Mouse (Mus musculus): Measurements from ENCODE around the gene Slc36a1. TPM values are rescaled to one million over a fixed set of nuclear protein-coding genes. Genes with fewer than 3 reads are reported as not detected.

Gene Slc36a1
- polyA plus RNA-seq, 1 experiment from 2014 or later, result 3.1 TPM

DNA sequence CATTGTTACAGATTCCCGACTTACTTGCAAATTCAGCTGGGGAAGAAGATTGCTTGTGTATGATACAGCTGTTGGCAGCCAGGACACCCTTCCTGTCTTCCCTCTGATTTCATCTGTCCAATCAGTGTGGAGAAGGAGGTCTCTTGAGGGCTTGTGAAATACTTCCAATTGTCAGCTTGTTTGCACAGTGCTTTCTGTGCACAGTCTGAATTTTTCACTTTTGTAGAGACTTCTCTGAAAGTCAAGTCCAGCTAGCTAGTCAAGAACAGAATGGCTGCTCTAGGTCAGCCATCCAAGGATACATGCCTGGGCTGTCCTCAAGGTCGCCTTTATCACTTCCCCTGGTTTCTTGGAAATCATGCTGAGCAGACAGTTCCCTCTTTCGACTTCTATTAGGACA, 10.8 kb downstream of the Slc36a1 start:
- no peak overlapping the region for H3K4me3 ChIP-seq (replicated peaks; ENCODE audit: low read depth, low read length)
- DNase-seq, result no peak
- H3K9ac ChIP-seq (replicated peaks; ENCODE audit: low read length), result no peak overlapping the region
- H3K4me1 ChIP-seq (ENCODE audit: control insufficient read depth, insufficient read depth, low read length), result no peaks in the 10 kb centered on the region
- WGBS, result 84% methylated on average over 3 of the region's 3 CpGs
- H3K36me3 ChIP-seq (ENCODE audit: control insufficient read depth, insufficient read depth, low read length), result peaks cover 17% of the 10 kb centered on the region
- no peak overlapping the region for H3K27ac ChIP-seq (replicated peaks; ENCODE audit: low read depth, low read length)
- H3K9me3 ChIP-seq (ENCODE audit: control insufficient read depth, low read length), result no peaks in the 10 kb centered on the region
- no peak overlapping the region for H3K4me2 ChIP-seq (ENCODE audit: low read length)
- ATAC-seq (ENCODE audit: low FRiP score, low TSS enrichment), result no peak
- H3K27me3 ChIP-seq (ENCODE audit: control insufficient read depth, insufficient read depth, low read length), result no peaks in the 10 kb centered on the region

DNA sequence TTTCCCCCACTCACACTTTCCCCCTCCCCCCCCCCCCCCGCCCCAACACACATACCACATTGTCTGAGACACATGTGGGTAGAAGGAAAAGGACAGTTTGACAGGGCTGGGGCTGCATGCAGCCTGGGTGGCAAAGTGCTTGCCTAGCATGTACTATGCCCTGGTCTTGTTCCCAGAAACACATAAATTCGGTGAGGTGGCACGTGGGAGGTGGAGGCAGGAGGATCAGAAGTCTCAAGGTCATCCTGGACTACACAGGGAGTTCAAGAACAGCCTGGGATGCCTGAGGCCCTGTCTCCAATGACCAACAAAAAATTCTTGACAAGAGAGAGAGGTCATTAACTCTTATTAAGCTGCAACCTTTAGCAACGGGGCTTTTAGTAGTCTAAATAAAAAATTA, 11.9 kb downstream of the Slc36a1 start:
- Histone ChIP-seq H3K9me3 (ENCODE audit: control insufficient read depth, low read length) (no peaks in the 10 kb centered on the region), H3K9ac (replicated peaks; ENCODE audit: low read length) (no peak overlapping the region)
- DNase-seq, result no peak

DNA sequence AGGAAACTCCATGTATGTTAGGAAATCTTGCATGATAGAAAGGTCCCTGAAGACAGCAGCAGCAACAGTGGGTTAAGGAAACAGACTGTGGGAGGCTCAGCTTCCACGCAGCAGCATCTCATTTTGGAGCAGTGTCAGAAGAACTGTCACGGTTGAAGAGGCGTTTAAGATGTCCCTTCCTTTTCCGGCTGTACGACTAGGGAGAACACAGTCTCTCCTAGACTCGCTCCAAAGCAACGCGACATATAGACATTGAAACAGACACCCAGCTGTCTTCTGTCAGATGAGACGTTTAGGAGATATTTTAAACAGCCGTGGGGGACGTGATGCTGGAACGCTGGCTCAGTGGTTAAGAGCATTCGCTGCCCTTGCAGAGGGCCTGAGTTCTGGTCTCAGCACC, 12.7 kb downstream of the Slc36a1 start:
- Histone ChIP-seq H3K27me3 (ENCODE audit: control insufficient read depth, insufficient read depth, low read length) (no peaks in the 10 kb centered on the region), H3K4me2 (ENCODE audit: low read length) (no peak overlapping the region), H3K27ac (replicated peaks; ENCODE audit: low read depth, low read length) (no peak overlapping the region), H3K4me1 (ENCODE audit: control insufficient read depth, insufficient read depth, low read length) (no peaks in the 10 kb centered on the region), H3K9me3 (ENCODE audit: control insufficient read depth, low read length) (no peaks in the 10 kb centered on the region), H3K4me3 (replicated peaks; ENCODE audit: low read depth, low read length) (no peak overlapping the region), H3K36me3 (ENCODE audit: control insufficient read depth, insufficient read depth, low read length) (peaks cover 34% of the 10 kb centered on the region), H3K9ac (replicated peaks; ENCODE audit: low read length) (no peak overlapping the region)
- ATAC-seq (ENCODE audit: low FRiP score, low TSS enrichment) (no peak), DNase-seq (no peak)
- WGBS, result 82% methylated on average over 13 of the region's 13 CpGs

More for the DNA sequence above, 11.9 kb downstream of the Slc36a1 start:
- Histone ChIP-seq H3K4me2 (ENCODE audit: low read length) (no peak overlapping the region), H3K27me3 (ENCODE audit: control insufficient read depth, insufficient read depth, low read length) (no peaks in the 10 kb centered on the region), H3K36me3 (ENCODE audit: control insufficient read depth, insufficient read depth, low read length) (peaks cover 28% of the 10 kb centered on the region), H3K4me3 (replicated peaks; ENCODE audit: low read depth, low read length) (no peak overlapping the region), H3K27ac (replicated peaks; ENCODE audit: low read depth, low read length) (no peak overlapping the region), H3K4me1 (ENCODE audit: control insufficient read depth, insufficient read depth, low read length) (no peaks in the 10 kb centered on the region)
- no peak for ATAC-seq (ENCODE audit: low FRiP score, low TSS enrichment)
- 91% methylated on average over 3 of the region's 4 CpGs for WGBS

DNA sequence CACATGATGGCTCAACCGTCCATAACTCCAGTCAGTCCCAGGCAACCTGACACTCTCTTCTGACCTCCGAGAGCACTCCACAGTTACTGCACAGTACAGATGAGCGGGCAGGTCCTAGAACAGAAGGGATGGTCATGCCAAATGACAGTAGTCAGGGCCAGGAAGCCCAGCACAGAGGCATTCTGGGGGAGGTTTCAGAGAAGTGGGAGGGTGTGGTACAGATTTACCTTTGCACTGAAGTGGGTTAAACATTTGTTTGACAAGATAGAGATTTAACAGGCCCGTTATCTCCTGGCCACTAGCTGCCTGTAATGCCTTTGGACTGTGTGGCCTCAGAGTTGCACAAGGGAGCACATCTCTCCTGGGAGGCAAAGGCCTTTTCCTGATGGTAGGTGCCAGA, 13.3 kb downstream of the Slc36a1 start:
- Histone ChIP-seq H3K36me3 (ENCODE audit: control insufficient read depth, insufficient read depth, low read length) (peaks cover 37% of the 10 kb centered on the region), H3K27me3 (ENCODE audit: control insufficient read depth, insufficient read depth, low read length) (no peaks in the 10 kb centered on the region), H3K27ac (replicated peaks; ENCODE audit: low read depth, low read length) (no peak overlapping the region), H3K4me1 (ENCODE audit: control insufficient read depth, insufficient read depth, low read length) (no peaks in the 10 kb centered on the region), H3K9ac (replicated peaks; ENCODE audit: low read length) (no peak overlapping the region), H3K4me3 (replicated peaks; ENCODE audit: low read depth, low read length) (no peak overlapping the region), H3K4me2 (ENCODE audit: low read length) (no peak overlapping the region), H3K9me3 (ENCODE audit: control insufficient read depth, low read length) (no peaks in the 10 kb centered on the region)
- ATAC-seq (ENCODE audit: low FRiP score, low TSS enrichment) (no peak), DNase-seq (no peak)
- WGBS, result 90% methylated on average over 4 of the region's 4 CpGs

DNA sequence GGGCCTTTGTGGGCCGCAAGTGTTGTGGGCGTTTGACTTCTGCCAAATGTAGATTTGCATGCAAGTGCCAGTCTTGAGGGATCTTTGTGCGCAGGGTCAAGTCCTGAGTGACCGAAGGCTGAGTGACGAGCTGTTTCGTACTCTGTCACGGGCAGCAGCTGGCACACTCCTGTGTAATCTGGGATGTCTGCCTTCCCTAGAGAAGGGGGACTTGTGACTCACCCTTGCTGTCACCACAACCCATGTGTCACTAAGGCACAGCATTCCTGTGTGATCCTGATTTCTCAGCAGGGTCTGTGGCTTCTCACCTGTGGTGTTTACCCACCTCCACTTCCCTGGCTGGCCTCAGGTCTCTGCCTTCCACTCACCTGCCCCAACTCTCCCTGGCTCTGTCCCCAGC, 13.7 kb downstream of the Slc36a1 start:
- DNase-seq (no peak), ATAC-seq (ENCODE audit: low FRiP score, low TSS enrichment) (no peak)
- Histone ChIP-seq H3K27me3 (ENCODE audit: control insufficient read depth, insufficient read depth, low read length) (no peaks in the 10 kb centered on the region), H3K9ac (replicated peaks; ENCODE audit: low read length) (no peak overlapping the region), H3K4me2 (ENCODE audit: low read length) (no peak overlapping the region), H3K4me3 (replicated peaks; ENCODE audit: low read depth, low read length) (no peak overlapping the region), H3K4me1 (ENCODE audit: control insufficient read depth, insufficient read depth, low read length) (no peaks in the 10 kb centered on the region), H3K27ac (replicated peaks; ENCODE audit: low read depth, low read length) (no peak overlapping the region), H3K9me3 (ENCODE audit: control insufficient read depth, low read length) (no peaks in the 10 kb centered on the region), H3K36me3 (ENCODE audit: control insufficient read depth, insufficient read depth, low read length) (peaks cover 41% of the 10 kb centered on the region)
- whole genome bisulfite sequencing, result 94% methylated on average over 7 of the region's 7 CpGs

DNA sequence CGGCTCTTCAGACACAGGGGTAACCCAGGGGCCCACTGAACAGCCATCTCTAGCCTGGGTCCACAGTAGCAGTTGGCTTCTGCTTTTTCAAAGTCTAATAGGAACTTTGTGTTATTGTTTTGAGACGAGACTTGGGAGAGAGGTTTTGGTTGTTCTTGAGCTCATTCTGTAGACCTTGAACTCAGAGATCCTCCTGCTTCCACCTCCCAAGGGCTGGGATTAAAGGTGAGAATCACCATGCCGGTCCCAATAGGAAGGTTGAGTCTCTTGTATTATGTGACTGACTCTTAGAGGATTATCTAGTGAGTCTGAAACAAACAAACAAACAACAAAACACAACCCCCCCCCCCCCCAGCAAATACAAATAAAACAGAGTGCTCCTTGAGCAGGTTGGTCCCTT, 14.3 kb downstream of the Slc36a1 start:
- WGBS, result 88% methylated on average over 3 of the region's 3 CpGs
- DNase-seq (no peak), ATAC-seq (ENCODE audit: low FRiP score, low TSS enrichment) (no peak)
- no peak overlapping the region for H3K4me2 ChIP-seq (ENCODE audit: low read length)
- H3K27ac ChIP-seq (replicated peaks; ENCODE audit: low read depth, low read length), result no peak overlapping the region
- peaks cover 46% of the 10 kb centered on the region for H3K36me3 ChIP-seq (ENCODE audit: control insufficient read depth, insufficient read depth, low read length)
- H3K4me3 ChIP-seq (replicated peaks; ENCODE audit: low read depth, low read length), result no peak overlapping the region
- no peaks in the 10 kb centered on the region for H3K9me3 ChIP-seq (ENCODE audit: control insufficient read depth, low read length)
- no peak overlapping the region for H3K9ac ChIP-seq (replicated peaks; ENCODE audit: low read length)
- no peaks in the 10 kb centered on the region for H3K4me1 ChIP-seq (ENCODE audit: control insufficient read depth, insufficient read depth, low read length)
- no peaks in the 10 kb centered on the region for H3K27me3 ChIP-seq (ENCODE audit: control insufficient read depth, insufficient read depth, low read length)

DNA sequence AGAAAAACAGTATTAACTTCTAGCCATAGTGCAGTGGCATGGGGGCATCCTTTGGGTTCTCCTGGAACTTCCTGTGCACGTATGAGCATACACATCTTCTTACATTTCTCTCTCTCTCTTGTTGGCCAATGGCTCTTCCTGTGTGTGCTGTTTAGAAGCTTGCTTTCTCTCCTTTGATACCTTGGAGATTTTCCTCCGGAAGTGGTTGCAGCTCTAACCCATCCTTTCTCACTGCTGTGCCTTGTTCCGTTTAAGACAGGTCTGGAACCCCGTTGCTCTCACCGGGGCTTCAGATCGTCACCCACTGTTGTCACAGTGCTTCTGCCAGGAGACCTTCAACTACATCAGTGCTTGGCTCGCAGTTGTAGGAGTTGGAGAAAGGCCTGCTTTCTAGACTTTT, 17.2 kb downstream of the Slc36a1 start:
- Histone ChIP-seq H3K9me3 (ENCODE audit: control insufficient read depth, low read length) (no peaks in the 10 kb centered on the region), H3K9ac (replicated peaks; ENCODE audit: low read length) (no peak overlapping the region), H3K27me3 (ENCODE audit: control insufficient read depth, insufficient read depth, low read length) (no peaks in the 10 kb centered on the region), H3K4me3 (replicated peaks; ENCODE audit: low read depth, low read length) (no peak overlapping the region), H3K36me3 (ENCODE audit: control insufficient read depth, insufficient read depth, low read length) (peaks cover 73% of the 10 kb centered on the region), H3K27ac (replicated peaks; ENCODE audit: low read depth, low read length) (no peak overlapping the region), H3K4me1 (ENCODE audit: control insufficient read depth, insufficient read depth, low read length) (no peaks in the 10 kb centered on the region), H3K4me2 (ENCODE audit: low read length) (no peak overlapping the region)
- WGBS, result 93% methylated on average over 7 of the region's 7 CpGs
- ATAC-seq (ENCODE audit: low FRiP score, low TSS enrichment) (no peak), DNase-seq (no peak)

DNA sequence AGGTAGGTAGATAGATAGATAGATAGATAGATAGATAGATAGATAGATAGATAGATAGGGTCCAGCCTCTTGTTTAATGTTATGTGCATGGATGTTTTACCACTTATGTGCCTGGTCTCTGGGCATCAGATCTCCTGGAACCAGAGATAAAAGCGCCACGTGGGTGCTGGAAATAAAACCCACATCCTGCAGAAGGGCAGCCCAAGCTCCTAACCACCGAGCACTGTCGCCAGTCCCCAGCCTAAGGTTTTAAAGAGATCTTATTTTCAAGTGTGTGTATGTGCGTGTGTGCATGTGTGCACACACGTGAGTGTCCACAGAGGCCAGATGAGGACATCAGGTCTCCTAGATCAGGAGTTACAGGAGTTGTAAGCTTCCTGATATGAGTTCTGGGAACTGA, 26.9 kb downstream of the Slc36a1 start:
- no peaks in the 10 kb centered on the region for H3K4me1 ChIP-seq (ENCODE audit: control insufficient read depth, insufficient read depth, low read length)
- no peaks in the 10 kb centered on the region for H3K9me3 ChIP-seq (ENCODE audit: control insufficient read depth, low read length)
- WGBS, result 93% methylated on average over 6 of the region's 6 CpGs
- H3K4me2 ChIP-seq (ENCODE audit: low read length), result no peak overlapping the region
- no peak overlapping the region for H3K4me3 ChIP-seq (replicated peaks; ENCODE audit: low read depth, low read length)
- H3K27ac ChIP-seq (replicated peaks; ENCODE audit: low read depth, low read length), result no peak overlapping the region
- H3K9ac ChIP-seq (replicated peaks; ENCODE audit: low read length), result no peak overlapping the region
- DNase-seq, result no peak
- no peaks in the 10 kb centered on the region for H3K27me3 ChIP-seq (ENCODE audit: control insufficient read depth, insufficient read depth, low read length)
- peaks cover 40% of the 10 kb centered on the region for H3K36me3 ChIP-seq (ENCODE audit: control insufficient read depth, insufficient read depth, low read length)
- no peak for ATAC-seq (ENCODE audit: low FRiP score, low TSS enrichment)

DNA sequence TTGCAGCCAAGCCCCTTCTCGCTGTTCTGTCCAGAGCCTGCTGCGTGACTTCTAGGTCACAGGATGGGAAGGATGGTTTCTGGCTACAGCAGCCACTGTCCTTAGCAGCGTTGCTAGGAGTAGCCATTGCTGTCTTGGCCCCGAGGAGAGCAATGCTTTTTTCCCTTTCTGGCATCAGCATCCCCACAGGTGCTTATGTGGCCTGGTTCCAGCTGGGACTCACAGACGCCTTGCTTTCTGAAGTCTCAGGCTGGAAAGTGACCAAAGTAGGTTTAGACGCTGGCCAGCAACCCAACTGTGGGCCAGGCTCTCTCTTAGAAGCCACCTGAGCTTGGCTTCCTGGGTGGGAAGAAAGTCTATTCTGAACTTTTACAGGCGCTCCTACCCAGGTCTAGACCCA, 30.1 kb downstream of the Slc36a1 start:
- DNase-seq, result no peak
- Histone ChIP-seq H3K9me3 (ENCODE audit: control insufficient read depth, low read length) (no peaks in the 10 kb centered on the region), H3K4me1 (ENCODE audit: control insufficient read depth, insufficient read depth, low read length) (no peaks in the 10 kb centered on the region), H3K4me3 (replicated peaks; ENCODE audit: low read depth, low read length) (no peak overlapping the region), H3K36me3 (ENCODE audit: control insufficient read depth, insufficient read depth, low read length) (peaks cover 20% of the 10 kb centered on the region; the same call in 1 of the 2 replicates), H3K27me3 (ENCODE audit: control insufficient read depth, insufficient read depth, low read length) (no peaks in the 10 kb centered on the region), H3K27ac (replicated peaks; ENCODE audit: low read depth, low read length) (no peak overlapping the region), H3K4me2 (ENCODE audit: low read length) (no peak overlapping the region), H3K9ac (replicated peaks; ENCODE audit: low read length) (no peak overlapping the region)
- ATAC-seq (ENCODE audit: low FRiP score, low TSS enrichment), result no peak
- WGBS, result 93% methylated on average over 7 of the region's 7 CpGs

All from midbrain, embryonic 14.5 days (tissue).